Mouse (Mus musculus) left cerebral cortex, postnatal 25 days (tissue): Measurements from ENCODE around the gene Mif4gd. TPM values are rescaled to one million over a fixed set of nuclear protein-coding genes. Genes with fewer than 3 reads are reported as not detected.

ENCODE experiments used
- DNase-seq, 2 experiments: peaks; one replicate each; pipeline ENCODE4 v3.0.0; 2022; ENCODE audit warnings: low spot score in 2 of 2, mixed read lengths in 1 of 2
- intact Hi-C: fragments of 180-260 bp; cut with DNase I; formaldehyde crosslinking; loops from one replicate; pipeline ENCODE4 v1.15.1; 2025
- total RNA-seq, 2 experiments: library from RNA; stranded (reverse); gene quantifications; 2 replicates each; pipeline ENCODE4 v1.2.3; 2021

Gene Mif4gd
- total RNA-seq, 2 experiments from 2014 or later = 17.6 to 19.4 TPM

DNA sequence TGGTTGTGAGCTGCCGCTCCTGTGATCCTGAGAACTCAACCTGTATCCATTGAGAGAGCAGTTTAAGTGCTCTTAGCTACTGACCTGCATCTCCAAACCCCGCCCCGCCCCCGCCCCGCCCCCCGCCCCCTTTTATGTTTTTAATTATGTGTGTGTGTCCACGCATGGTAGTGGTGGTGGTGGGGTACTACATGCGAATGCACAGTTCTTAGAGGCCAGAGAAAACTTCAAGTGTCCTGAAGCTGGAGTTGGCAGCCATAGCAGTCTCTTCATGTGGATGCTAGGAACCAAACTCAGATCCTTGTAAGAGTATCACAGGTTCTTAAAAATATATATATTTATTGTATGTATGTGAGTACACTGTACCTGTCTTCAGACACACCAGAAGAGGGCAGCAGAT, 22.7 kb upstream of the Mif4gd start:
- intact Hi-C loops = no loop called here
- DNase-seq = no peak

DNA sequence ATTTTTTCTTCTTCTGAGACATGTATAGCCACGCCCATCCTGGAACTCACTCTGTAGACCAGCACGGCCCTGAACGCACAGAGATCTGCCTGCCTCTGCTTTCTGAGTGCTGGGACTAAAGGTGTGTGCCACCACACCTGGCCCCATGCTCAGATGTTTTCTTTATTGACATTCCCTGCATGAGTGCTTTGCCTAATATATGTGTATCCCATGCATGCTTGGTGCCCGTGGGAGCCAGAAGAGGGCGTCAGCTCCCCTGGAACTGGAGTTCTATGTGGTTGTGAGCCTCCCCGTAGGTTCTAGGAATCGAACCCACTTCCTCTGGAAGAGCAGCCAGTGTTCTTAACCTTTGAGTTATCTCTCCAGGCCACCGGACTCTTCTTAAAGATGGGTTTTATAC, 22.3 kb upstream of the Mif4gd start:
- intact Hi-C loops = no loop called here
- no peak for DNase-seq

DNA sequence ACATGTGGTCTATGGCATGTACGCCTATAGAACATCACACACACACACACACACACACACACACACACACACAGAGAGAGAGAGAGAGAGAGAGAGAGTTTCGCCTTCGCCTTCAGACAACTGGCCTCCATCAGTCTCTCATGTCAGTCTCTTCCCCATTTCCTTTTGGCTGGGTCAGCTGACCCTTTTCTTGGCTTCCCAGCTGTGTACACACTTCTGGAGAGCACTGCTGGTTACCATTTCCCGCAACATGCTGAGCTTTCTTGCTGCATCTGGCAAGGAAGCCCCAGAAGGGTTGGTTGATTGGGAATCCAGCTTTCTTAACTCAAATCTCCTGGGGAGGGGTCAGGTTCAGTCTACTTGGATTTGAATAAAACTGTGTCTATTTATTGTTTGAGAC, 21.3 kb upstream of the Mif4gd start:
- no peak for DNase-seq
- intact Hi-C loops = loop anchor here (5.0 kb wide), 1 partner anchor 178 kb away; the partner anchor contains the start of genes Caskin2 and Tsen54

DNA sequence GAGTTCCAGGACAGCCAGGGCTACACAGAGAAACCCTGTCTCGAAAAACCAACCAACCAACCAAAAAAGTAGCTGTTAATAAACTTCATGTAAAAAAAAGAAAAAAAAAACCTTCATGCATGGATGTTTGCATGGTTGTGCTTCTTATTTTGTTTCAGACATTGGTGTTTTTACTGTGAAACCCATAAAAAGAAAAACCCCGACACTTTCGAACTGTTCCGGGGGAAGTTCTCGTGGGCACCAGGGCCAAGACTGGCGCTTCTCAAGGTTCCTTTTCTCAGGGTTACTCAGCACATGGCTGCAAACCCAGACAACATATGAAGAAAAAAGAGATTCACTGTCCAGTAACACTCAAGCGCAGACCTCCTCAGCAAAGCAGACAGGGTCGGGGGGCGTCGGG, 20.1 kb upstream of the Mif4gd start:
- DNase-seq = no peak
- intact Hi-C loops = loop anchor here (5.0 kb wide), 1 partner anchor 179 kb away; the partner anchor contains the start of genes Caskin2 and Tsen54

DNA sequence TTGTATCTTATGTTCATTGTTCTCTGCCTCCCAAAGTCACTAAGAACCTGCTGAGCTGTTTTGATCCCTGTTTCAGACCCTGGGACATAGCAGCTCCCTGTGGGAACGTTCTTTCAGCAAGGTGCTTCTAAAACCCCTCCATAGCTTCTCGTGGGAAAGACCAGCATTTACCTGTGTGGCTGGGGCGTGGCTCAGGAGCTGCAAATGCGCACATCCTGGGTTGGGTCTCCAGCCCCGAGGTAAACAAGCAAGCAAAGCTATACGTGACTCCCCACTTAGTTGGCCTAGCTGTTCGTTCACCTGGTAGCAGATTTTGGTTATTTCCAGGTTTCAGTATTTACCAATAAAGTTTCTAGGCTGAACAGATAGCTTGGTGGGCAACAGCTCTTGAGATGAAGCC, 19.5 kb upstream of the Mif4gd start:
- DNase-seq = no peak
- intact Hi-C loops = loop anchor here (5.0 kb wide), 1 partner anchor 180 kb away; the partner anchor contains the start of genes Caskin2 and Tsen54

DNA sequence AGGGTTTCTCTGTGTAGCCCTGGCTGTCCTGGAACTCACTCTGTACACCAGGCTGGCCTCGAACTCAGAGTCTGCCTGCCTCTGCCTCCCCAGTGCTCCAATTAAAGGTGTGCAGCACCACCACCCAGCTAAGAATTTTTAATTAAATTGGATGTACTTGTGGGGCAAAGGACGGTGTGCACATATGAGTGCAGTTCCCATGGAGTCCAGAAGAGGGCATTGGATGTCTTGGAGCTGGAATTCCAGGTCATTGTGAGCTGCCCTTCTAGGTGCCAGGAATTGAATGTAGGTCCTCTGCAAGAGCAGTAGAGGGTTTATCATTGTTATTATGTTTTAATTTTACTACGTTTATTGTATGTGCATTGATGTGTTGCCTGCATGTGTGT, 18.7 kb upstream of the Mif4gd start:
- intact Hi-C loops = loop anchor here (5.0 kb wide), 1 partner anchor 181 kb away; the partner anchor contains the start of genes Caskin2 and Tsen54
- DNase-seq = peak in 1 of 2 experiments; percentile 32

DNA sequence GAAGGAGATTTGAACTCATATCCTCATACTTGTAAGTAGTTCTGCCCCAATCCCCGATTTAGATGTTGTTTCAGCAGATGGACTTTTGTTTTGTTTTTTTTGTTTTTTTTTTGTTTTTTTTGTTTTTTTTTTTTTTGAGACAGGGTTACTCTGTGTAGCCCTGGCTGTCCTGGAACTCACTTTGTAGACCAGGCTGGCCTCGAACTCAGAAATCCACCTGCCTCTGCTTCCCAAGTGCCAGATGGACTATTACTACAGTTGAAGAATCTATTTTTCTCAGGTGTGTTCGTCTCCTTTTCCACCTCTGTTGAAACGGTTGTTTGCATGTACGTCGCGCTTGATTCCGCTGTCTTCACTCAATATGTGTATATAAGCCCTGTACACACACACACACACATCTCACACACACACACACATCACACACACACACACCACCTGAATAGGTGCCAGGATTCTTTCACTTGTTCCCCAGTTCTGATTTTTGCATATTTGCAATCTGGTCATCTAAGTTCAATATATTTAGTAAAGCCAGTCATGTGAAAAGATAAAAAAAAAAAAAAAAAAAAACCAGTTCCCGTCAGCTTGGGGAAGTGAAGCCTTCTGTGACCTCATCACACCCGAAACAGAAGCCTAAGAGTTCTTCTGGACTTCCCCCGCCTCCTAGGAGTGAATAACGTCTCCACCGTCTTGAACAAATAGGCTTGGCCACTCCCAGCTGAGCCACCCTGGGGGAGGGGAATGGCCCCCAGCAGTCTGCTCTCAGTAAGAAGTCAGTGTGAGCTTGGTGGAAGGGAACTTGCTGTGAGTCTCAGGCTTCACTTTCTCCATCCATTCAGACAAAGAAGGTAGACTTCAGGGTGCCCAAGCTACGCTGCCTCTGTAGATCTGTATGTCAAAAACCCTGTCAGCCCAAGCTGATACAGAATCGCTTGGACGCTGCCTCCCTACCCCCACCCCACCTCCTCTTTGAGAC, 18.0 kb upstream of the Mif4gd start:
- intact Hi-C loops = loop anchor here (5.0 kb wide), 1 partner anchor 181 kb away; the partner anchor contains the start of genes Caskin2 and Tsen54
- DNase-seq = peak in 1 of 2 experiments; percentile 42

DNA sequence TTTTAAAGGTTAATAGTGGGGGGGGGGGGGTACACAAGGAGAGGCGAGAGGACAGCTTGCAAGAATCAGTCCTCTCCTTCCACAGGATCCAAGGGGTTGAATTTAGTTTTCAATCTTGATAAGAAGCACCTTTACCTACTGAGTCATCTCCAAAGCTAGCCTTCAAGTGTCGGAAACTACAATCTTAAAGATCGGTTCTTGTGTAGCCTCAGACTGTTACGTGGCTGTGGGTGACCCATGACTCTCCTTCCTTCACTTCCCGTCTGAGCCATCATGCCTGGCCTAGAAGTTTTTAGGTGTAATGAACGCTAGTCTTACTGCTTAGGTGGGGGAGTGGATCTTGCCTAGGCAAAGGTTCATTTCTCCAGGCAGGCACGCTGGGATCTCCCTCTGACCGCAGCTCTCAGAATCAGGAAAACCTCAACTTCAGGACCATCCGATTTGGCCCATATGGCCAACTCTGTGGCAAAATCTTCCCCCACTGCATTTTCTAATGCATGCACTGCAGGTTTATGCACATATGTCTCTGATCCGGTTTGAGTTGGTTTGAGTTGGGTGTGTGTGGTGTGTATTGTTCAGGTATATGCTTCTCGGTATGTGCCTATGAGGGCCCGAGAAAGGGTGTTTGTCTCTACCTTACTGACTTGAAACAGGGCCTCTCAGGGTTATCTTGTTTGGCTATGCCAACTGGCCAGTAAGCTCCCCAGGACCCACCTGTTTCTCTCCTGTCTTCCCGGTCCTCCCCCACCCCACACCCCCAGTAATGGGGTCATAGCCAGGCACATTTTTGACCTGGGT, 17.2 kb upstream of the Mif4gd start:
- intact Hi-C loops = loop anchor here (5.0 kb wide), 1 partner anchor 182 kb away; the partner anchor contains the start of genes Caskin2 and Tsen54
- DNase-seq = no peak

DNA sequence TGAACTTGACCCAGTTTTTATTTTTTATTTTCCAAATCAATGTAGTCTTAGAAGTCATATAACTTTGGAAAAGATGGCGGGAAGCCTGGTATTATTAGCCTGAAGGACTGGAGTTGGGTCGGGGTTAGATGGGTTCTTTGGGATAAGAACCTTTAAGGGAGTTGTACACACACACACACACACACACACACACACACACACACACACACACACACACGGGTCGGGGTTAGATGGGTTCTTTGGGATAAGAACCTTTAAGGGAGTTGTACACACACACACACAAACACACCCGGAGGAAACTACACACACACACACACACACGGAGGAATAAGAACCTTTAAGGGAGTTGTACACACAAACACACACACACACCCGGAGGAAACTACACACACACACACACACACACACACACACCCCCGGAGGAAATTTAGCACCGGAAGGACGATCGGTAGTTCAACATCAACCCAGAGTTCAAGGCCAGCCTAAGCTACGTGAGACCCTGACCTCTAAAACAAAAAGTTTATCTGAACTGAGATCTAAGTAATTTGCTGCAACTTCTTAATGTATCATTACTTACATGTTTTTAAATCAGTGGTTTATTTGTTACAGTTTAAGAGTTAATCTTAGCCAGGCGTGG, 15.8 kb upstream of the Mif4gd start:
- intact Hi-C loops = loop anchor here (1.0 kb wide), 1 partner anchor 81 kb away; no protein-coding TSS in a partner anchor
- DNase-seq = no peak

DNA sequence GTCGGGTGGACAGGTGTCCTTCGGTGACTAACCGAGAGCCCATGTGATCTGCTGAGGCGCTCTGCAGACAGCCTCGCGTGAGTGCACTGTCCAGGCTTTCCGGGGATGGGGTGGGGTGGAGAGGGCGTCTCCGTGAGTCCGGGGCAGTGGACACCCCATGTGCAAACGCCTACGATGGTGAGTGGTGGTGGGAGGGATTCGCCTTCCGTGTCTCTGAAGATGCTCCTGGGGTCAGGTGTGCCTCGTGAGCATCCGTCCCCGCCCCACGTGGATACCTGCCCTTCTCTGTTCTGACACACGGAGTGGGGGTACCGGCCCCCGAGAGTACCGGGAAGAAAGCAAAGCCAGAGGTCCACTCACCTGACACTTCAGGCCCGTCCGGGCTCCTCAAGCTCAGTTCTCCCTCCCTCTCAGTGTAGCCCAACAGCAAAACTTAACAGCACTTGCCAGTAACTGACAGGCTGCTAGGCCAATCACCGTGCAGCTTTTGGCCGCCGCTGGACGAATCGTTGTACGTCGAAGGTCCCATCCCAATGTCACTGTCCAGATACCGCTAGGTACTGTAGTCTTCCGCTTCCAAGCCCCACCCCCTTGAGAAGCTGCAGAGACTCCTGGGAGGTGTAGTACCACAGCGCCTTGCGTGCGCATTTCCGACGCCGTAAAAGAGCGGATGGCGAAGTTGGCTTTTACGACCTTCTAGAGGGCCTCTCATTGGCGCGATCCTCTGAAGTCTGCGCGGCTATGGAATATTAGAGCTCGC, 15.1 kb upstream of the Mif4gd start, which contains the start of gene Slc25a19:
Gene Slc25a19 (minus strand): TSS at position 591 of the 760 bp plus-strand sequence.
- intact Hi-C loops = loop anchor here (1.0 kb wide), 1 partner anchor 81 kb away; no protein-coding TSS in a partner anchor

DNA sequence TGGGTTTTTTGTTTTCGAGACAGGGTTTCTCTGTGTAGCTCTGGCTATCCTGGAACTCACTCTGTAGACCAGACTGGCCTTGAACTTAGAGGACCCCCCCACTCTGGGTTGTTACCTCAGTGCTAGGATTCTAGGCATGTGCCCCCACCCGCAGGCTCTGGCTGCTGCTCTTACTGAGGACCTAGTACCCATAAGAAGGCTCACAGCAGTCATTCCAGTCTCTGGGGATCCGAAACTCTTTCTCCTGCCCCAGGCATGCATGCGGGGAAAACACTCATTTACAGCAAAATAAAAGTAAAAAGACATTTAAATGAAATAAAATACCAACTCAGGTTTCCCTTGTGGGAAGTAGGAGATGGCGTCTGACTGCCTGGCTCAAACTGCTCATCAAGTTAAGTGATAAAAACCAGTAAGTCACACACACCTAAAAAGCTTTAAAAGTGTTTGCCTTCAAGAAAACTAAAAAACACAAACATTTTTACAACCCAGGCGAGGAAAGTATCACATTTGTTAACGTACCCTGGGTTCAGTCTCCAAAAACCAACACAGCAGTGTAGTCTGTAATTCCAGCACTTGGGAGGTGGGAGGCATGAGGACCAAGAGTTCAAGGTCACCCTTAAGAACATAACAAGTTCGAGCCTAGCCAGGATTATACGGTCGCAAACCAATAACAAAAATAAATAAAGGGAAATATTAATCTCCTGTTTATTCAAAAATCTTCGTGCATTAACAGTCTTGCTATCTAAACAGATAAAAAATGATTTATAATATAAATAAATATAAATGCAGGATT, 14.3 kb upstream of the Mif4gd start:
- intact Hi-C loops = no loop called here
- DNase-seq = no peak

More for the DNA sequence above, 15.1 kb upstream of the Mif4gd start, which contains the start of gene Slc25a19:
- peak; percentile 99 to 100 for DNase-seq

DNA sequence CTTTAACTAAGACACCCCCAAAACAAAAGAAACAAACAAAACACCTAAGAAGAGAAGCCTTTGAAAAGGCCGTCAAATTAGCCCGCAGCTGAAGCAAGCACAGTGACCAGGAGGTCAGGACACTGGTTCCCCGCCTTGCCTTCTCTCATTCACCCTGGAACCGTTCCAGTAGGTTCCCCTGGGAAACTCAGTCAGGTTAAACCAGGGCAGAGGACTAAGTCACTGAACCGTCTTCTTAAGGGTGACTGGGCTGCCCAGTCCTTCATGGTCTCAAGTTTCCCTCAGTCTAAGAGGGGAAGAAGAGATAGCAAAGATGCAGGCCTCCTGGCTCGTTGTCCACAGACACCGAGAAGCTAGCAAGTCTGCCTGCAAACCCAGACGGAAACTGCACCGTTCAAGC, 13.1 kb upstream of the Mif4gd start:
- intact Hi-C loops = no loop called here
- no peak for DNase-seq

DNA sequence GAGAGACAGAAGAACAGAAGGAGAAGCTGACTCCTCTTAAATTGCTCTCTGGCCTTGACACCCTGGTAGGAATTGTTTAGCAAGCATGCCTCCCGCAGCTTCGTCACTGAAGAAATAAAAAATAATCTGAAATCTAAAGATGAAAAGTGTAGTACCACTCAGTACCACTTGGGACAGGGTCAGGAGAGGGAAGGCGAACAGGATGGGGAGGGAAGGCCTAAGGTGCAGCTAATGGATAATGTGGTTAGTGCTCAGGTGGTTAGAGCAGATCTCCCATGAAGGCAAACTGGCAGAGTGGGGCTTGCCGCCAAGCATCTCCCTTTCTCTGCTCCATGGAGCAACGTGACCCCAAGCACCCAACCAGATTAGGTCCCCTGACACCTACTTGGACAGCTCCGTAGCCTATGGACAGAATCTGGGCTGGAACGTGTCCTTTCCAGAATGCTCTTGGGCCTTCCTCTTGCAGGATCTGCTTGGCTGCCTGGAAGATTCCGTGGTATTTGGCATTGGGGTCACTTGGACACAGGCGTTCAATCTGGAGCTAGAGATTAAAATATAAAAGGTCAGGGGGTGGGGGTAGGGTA, 10.8 kb upstream of the Mif4gd start:
- no peak for DNase-seq
- intact Hi-C loops = no loop called here

DNA sequence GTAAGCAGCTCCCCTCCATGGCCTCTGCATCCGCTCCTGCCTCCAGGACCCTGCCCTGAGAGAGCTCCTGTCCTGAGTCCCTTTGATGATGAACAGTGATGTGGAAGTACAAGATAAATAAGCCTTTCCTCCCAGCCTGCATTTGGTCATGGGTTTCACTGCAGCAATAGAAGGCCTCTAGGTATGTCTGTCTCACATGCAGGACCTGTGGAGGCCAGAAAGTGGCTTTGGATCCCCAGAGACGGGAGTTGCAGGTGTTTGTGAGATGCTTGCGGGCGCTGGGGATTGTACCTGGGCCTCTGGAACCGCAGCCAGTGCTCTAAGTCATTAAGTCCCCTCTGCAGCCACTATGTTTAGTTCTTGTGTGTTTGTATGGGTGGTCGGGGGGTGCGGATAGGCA, 7.2 kb upstream of the Mif4gd start:
- intact Hi-C loops = no loop called here
- DNase-seq = no peak

DNA sequence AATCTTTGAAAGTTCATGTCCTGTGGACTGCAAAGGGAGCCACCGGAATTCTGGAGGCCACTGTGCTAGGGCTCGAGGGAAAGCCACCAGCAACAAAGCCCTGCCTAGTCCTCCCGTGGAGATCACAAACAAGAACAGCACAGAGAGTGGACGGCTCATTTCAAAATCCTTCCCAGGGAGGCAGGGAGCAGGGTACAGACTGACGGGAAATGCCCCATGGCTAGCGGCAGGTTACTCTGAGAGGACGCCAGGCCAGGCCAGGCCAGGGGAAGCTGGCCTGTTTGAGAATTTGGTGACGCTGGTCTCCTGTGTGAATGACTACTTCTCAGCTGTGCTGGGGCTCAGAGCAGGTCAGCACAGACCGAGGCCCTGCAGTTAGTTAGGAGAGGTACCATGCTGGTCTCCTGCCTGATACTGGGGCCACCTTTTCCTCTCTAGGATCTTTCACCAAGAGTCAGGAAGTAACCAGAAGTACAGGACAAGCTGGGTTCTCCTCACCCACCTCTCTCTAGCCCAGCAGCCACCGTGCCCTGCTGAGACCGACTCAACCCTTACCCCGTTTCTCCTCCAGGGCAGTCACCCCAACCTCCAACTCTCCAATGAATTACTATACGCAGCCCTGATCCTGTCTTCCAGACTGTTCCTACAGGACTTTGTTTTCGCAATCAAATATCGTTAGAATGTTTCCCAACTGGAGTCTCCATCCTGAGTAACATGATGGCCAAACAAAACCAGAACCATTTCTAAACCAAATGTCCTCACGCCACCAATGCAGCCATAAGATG, 6.2 kb upstream of the Mif4gd start:
- intact Hi-C loops = no loop called here
- DNase-seq = no peak

DNA sequence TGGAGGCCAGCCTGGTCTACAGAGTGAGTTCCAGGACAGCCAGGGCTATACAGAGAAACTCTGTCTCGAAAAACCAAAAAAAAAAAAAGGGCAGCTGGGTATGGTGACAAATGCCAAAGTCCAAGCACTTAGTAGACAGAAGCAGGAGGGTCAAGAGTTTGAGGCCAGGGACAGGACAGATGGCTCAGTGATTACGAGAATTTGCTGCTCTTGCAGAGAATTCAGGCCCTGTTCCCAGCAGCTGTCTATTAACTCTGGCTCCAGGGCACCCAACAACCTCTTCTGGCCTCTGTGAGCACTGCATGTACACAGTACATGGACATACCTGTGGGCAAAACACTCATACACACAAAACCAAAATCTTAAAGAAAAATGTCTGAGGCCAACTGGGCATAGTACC, 5.2 kb upstream of the Mif4gd start:
- intact Hi-C loops = no loop called here
- DNase-seq = no peak

DNA sequence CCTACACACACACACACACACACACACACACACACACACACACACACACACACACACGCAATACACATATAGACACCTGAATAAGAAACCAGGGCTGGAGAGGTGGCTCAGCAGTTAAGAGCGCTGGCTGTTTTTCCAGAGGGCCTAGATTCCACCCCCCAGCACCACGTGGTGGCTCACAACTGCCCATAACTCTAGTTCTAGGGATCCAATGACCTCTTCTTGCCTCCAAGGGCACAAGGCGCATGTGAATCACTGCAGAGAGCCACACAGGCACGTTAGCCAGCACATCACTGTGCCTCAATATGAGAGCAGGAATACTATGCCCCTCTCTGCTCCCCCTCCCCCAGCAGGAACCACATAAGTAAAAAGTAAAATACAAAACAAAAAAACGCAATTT, 4.1 kb upstream of the Mif4gd start:
- intact Hi-C loops = no loop called here
- DNase-seq = no peak
